Mouse (Mus musculus) cerebellum, adult 9-11 months (tissue): ENCODE results near the gene Mmp24.
"Not testable (repeated sequence)": the region's sequence is repeated elsewhere in the genome, so short reads cannot be mapped to it uniquely, and the experiment has no call there.

Experiments used
- DNase-seq: peaks from one replicate; pipeline ENCODE4 v3.0.0; 2022

The Mmp24 gene

GRCm38 (mm10) chr2:155817301-155818245 is 42.4 kb downstream of the Mmp24 start:
- peak; percentile 73 for DNase-seq

DNA sequence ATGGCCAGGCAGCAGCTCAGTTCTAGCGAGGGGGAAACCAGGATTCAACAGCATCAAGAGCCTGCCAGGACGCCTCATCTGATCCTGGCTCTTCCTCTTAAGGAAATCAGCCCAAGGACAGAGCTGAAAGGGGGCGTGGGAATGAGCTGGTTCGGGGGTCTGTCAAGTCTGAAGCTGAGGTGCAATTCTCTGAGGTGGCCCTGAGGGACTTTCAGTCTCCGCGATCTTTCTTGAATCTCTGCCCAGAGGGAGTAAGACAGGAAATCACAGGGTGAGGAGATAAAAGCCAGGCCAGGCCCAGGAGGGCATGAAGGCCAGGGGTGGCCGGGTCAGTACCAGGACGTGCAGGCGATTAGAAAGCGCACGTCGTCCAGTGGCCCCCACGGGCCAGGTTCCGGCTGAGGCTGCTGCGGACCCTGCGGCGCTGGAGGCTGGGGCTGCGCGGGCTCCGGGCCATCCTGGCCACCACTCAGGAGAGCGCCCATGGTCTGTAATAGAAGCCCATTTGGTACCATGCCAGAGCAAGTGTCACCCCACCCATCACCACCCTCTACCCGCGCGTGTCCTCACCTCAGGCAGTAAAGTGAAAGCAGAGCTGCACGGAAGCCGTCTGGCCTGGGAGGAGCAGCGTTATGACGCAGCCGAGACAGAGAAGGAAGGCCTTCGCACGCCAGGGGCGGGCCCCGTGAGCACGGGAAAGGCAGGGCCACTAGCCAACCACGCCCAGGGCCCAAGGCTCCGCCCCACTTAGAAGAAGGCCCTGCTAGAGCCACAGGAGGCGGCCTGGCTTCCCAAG is 43.7 kb downstream of the Mmp24 start:
- DNase-seq = peak; percentile 96

- no peak for DNase-seq
Observed at GRCm38 (mm10) chr2:155819392-155819448, 44.1 kb downstream of the Mmp24 start, which contains the start of gene BC029722. Gene BC029722 (minus strand): TSS chr2:155819426.

GRCm38 (mm10) chr2:155819449-155820251 is 44.5 kb downstream of the Mmp24 start:
- no peak for DNase-seq

DNA sequence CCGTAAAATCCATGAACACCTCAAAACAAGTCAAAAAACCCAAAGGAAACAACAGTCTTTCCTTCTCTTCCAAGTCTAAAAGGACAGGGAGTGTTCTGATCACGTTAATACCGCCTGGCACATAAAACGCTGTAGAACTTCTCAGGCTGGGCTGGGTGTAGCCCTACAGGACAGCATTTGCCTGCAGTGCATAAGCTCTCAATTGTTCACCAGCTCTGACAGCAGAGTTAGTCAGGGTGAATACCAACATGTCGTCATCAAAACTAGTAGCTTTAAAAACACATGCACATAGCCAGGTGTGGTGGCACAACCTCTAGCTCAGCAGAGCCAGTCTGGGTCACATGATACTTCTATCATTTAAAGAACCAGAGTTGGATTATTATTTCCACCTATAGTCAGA is 45.6 kb downstream of the Mmp24 start:
- peak; percentile 23 for DNase-seq

GRCm38 (mm10) chr2:155823722-155824121 is 48.6 kb downstream of the Mmp24 start:
- peak; percentile 35 for DNase-seq

DNA sequence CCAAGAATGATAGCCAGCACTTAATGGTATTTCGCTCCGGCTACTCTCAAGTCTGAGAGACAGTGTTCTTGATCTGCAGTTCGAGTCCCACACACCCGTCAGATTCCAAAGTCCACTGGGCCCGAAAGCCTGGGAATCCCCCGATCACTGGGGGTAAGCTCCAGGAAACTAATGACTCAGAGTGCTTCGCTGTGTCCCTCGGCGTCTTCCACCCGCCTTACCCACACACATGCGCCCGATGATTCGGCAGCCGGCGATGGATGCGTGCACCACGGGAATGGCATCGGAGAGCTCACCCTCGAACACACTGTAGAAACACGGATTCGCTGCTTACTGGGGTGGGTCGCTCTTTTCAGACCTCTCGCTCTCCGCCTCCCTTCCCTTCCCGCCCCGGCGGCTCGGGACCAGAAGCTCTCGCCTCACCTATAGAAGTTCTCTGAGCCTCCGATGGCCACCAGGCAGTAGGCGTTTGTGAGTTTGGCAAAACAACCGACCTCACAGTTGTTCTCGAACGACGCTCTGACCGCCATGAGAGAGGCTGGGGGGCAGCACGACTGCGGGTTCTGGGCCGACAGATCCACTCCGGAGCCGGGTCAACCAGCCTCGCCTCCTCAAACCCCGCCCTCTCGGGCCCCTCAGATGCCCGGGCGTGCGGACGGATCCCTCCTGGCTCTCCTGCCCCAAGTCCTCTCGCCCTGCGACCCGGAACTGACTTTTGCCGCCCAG is 50.9 kb downstream of the Mmp24 start:
- DNase-seq = peak; percentile 42

DNA sequence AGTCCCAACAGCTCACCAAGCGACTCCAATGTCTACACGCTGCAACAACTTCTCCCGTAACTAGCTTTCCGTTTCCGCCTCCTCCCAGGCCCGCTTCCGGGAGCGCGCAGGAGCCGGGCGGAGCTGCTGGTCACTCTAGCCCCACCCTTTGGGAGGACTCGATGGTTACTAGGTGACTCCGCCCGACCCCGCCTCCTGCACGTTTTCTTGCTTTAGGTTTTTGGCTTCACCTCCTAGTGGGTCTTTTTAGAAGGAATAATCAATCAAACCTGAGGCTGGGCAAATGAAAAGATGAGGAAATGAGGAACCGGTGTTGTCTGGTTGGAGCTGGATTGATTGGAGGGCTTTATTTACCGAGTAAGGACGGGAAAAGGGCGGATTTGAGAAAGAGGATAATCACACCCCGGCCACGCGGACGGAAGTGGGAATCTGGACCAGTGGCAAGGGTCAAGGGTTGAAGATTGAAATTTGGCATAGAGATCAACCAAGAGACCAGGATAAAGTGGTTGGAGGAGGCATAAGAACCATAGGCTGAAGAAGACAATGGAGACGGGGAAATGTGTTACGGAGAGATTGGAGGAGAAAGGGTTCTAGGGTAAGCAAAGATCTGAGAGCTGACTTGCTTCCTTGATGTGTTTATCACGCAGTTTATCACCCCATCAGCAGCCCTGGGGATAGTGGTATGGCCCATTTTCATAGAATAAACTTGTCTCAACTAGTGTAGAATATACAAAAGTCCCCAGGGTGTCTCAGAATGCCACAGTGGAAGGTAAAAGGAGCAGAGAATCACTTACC is 51.7 kb downstream of the Mmp24 start, which contains the start of gene Eif6:
Gene Eif6, minus strand, starts transcription at position 296 of the 795 bp plus-strand sequence.
- peak; percentile 87 for DNase-seq

DNA sequence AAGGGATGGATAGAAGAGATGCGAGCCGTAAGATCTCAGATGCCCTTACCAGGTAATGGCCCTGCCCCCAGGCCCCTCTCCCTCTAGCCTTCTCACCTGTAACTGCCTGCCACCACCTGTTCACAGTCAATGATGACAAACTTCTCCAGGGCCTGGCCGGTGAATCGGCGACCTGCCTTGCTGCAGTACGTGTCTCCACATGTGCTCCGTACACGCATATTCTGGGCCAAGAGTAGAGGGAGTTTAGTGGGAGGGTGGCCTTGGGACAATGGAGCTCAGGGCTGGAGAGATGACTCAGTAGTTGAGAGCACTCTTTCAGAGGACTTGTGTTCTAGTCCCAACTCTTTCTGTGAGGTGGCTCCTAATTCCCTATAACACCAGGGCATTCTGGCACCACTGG is 55.7 kb downstream of the Mmp24 start:
- DNase-seq = no peak

DNA sequence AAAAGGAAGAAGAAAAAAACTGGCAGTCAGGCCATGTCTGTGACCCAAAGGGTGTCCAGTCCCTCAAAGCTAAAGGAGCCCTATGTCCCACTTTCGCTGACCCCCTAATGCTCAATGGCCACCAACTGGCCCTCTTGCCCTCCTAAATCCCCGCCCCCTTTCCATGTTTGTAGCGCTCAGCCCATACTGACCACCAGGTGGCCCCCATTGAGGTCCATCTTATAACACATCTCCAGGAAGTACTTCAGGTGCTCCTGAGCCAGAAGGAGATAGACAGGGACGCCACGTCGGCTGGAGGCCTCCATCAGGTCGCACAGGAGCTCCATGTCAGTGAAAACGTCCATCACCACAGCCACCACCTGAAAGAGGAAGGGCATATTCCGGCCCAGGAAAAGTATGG is 56.2 kb downstream of the Mmp24 start:
- no peak for DNase-seq

DNA sequence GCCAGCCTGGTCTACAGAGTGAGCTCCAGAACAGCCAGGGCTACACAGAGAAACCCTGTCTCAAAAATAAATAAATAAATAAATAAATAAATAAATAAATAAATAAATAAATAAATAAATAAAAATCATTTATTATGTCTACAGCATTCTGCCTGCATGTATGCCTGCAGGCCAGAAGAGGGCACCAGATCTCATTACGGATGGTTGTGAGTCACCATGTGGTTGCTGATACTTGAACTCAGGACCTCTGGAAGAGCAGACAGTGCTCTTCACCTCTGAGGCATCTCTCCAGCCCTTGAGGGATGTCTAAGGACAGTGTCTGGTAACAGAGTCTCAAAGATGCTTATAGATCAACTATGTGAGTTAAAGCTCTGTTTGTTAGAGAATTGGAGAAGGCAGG is 56.9 kb downstream of the Mmp24 start:
- DNase-seq = not testable (repeated sequence)

GRCm38 (mm10) chr2:155834732-155835131 is 59.6 kb downstream of the Mmp24 start, which contains the start of gene Fam83c:
Gene Fam83c (minus strand): TSS chr2:155834854.
- no peak for DNase-seq

- no peak for DNase-seq
Observed at GRCm38 (mm10) chr2:155837961-155838360, 62.8 kb downstream of the Mmp24 start.

DNA sequence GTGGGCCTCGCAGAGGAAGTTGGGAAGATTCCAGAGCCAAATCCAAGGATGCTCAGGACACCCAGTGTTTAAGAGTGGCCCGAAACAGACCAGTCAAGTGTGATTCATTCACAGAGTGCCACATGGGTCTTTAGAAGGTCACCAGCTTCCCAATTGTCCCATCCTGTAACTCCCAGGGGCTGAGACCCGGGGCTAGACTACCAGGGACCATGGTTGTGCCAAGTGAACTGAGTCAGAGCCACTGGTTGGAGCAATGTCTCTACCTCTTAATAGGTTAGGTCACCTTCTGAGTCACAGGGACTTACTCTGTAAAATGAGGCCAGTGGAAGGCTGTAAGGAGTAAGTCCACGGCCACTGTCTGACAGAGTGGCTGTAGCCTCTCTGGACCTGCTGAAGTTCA is 63.8 kb downstream of the Mmp24 start:
- no peak for DNase-seq

- DNase-seq = no peak
Observed at GRCm38 (mm10) chr2:155846930-155847329, 71.8 kb downstream of the Mmp24 start.

GRCm38 (mm10) chr2:155848291-155848690 is 73.1 kb downstream of the Mmp24 start:
- peak; percentile 77 for DNase-seq

DNA sequence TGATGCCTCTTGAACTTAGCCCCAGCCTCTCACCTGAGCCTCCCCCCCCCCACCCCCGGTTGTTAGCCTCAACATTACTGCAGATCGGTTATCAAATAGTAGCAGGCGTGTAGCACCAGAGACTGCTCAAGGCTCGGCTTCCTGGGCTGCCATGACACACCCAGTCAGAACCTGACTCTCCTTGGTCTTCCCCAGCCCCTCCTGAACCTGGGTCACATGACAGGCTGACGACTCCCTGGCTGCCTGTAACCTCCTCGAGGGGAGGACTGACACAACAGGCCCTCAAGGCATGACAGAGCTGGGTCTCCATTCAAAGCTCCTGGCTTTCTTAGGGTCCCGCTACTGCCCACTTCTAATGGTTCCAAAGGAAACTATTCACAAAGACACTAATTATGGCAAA is 74.3 kb downstream of the Mmp24 start:
- DNase-seq = no peak

DNA sequence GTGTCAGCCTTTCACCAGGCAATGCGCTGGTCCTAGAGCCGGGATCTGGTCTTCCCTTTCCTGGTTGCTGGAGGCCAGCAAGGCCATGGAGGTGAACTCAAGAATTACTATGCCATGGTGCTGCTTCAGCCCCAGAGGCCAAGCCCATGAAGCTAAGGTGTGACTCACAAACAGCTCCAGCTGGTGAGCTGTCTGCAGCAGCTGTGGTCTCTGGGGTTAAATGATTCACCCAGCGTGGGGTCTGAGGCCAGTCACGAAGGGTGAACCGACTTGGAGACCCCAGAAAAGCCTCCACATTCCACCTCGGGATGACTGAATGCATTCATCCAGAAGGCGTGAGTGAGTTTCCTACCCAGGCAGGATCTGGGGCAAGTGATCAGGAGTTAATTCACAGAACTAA is 75.0 kb downstream of the Mmp24 start:
- DNase-seq = no peak

DNA sequence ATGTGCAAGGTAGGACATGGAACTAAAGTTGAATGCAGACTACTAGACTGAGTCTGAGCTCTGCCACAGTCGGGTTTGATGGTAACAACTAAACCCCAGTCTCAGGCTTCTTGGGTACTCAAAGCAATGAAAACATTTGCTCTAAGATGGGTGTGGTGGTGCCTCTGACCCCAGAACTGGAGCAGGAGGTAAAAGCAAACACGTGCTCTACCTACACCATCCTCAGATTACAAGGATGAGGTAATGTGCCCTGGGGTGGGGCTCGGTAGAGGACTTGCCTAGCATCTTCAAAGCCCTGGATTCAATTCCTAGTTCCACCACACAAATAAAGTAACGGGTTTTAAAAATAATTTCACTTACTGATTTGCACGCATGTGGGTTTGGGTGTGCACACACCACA is 77.4 kb downstream of the Mmp24 start:
- no peak for DNase-seq

DNA sequence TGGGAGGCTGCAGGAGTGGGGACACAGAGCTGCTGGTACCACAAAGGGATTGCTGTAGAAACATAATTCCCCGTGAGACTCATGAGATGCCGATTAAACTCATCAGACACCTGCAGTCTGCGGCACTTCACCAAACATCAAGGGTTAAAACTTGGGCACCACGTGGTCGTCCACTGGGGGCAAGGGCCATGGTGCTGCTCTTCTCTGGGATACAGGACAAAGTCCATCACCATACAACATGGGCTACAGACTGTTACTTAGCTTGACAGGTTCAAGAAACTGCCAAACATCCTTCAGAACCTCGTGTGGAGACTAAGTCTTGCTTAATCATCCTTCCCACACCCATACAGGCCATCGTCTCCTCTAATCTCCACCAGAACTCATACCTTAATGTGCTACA is 85.0 kb downstream of the Mmp24 start:
- no peak for DNase-seq

DNA sequence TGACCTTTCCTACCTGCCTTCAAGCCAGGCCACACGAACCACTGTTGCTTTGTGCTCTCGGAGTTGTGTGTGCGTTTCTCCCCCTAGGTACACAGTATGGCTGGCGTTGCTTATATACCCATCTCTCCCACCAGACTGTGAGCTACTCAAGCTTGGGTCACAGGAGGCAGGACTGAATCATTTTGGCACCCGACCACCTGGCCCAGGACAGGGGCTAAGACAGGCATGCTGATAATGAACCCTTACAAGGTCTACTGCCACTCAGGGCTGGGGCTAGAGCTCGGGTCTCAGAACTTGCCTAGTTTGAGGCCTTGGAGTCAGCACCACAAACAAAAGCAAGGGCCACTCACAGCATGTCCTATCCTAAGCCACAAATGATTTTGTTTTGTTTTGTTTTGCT is 86.4 kb downstream of the Mmp24 start:
- DNase-seq = no peak
